ENCODE assay signal across 25 mouse cellular contexts in genomic region chr19:44631356-44632007, GRCm38 (mm10).
DNase-seq lines count a peak whose midpoint lies in the region; ATAC-seq and TF ChIP-seq lines count a peak whose summit lies in the region.
"Had no signal": no experiment of that assay in that cellular context is flagged by ENCODE, and none has a peak within 500 bp of the region (broad histone marks: within the 10 kb centered on the region; RNA-seq: fewer than 3 reads in every experiment).

No protein-coding gene starts in this region.

- peaks cover 13% of the 10 kb centered on the region for H3K4me1 ChIP-seq in hindbrain, embryonic 14.5 days (replicated peaks; ENCODE audit: control insufficient read depth, insufficient read depth, low read length)
- H3K4me1 ChIP-seq in hindbrain, embryonic 11.5 days (replicated peaks; ENCODE audit: control insufficient read depth, insufficient read depth, low read length), result no peaks in the 10 kb centered on the region
- no peaks in the 10 kb centered on the region for H3K4me1 ChIP-seq in hindbrain, postnatal 0 days (ENCODE audit: insufficient read depth, low read length)
- peaks cover 36% of the 10 kb centered on the region for H3K4me1 ChIP-seq in kidney, embryonic 15.5 days
- H3K4me1 ChIP-seq: embryonic facial prominence, embryonic 12.5 days; heart, embryonic 13.5 days; liver, embryonic 13.5 days; stomach, embryonic 15.5 days had no signal

- no peak overlapping the region for H3K4me2 ChIP-seq in hindbrain, embryonic 14.5 days (replicated peaks)
- H3K4me2 ChIP-seq in hindbrain, embryonic 11.5 days (replicated peaks; ENCODE audit: low read depth, low read length), result no peak overlapping the region
- no peak overlapping the region for H3K4me2 ChIP-seq in hindbrain, postnatal 0 days (ENCODE audit: low read depth, low read length)
- peak overlapping the region; percentile 47 for H3K4me2 ChIP-seq in kidney, embryonic 15.5 days
- H3K4me2 ChIP-seq: embryonic facial prominence, embryonic 12.5 days; heart, embryonic 13.5 days; liver, embryonic 13.5 days; lung, embryonic 14.5 days; stomach, embryonic 15.5 days had no signal

- peak overlapping the region; percentile 57 for H3K27ac ChIP-seq in hindbrain, embryonic 14.5 days
- no peak overlapping the region for H3K27ac ChIP-seq in hindbrain, embryonic 11.5 days (ENCODE audit: low read depth, low read length)
- H3K27ac ChIP-seq in hindbrain, postnatal 0 days, result no peak overlapping the region
- peak overlapping the region; percentile 93 for H3K27ac ChIP-seq in kidney, embryonic 15.5 days
- H3K27ac ChIP-seq: embryonic facial prominence, embryonic 12.5 days; heart, embryonic 13.5 days; left cerebral cortex, adult 2 months; liver, embryonic 13.5 days; stomach, embryonic 15.5 days had no signal

- no peak for ATAC-seq in hindbrain, embryonic 14.5 days (ENCODE audit: low FRiP score)
- ATAC-seq in hindbrain, embryonic 11.5 days (ENCODE audit: low FRiP score), result no peak
- ATAC-seq in hindbrain, postnatal 0 days, result no peak
- ATAC-seq in kidney, embryonic 15.5 days (replicated peaks; ENCODE audit: low FRiP score), result peak; percentile 81
- ATAC-seq: forebrain, embryonic 14.5 days; intestine, embryonic 16.5 days had no signal

- no peaks in the 10 kb centered on the region for H3K9me3 ChIP-seq in hindbrain, embryonic 14.5 days (ENCODE audit: control insufficient read depth, low read length)
- no peaks in the 10 kb centered on the region for H3K9me3 ChIP-seq in hindbrain, embryonic 11.5 days (ENCODE audit: control insufficient read depth, low read length)
- H3K9me3 ChIP-seq in hindbrain, postnatal 0 days (ENCODE audit: low read length), result no peaks in the 10 kb centered on the region
- H3K9me3 ChIP-seq in kidney, embryonic 15.5 days (replicated peaks), result no peaks in the 10 kb centered on the region
- H3K9me3 ChIP-seq: embryonic facial prominence, embryonic 12.5 days; G1E; heart, embryonic 13.5 days; liver, embryonic 13.5 days; stomach, embryonic 15.5 days had no signal

- no peak for TF ChIP-seq CTCF in hindbrain, postnatal 0 days (IDR thresholded peaks at IDR 0.05; ENCODE audit: low read depth)

- 75% methylated on average over 19 of the region's 19 CpGs for WGBS in hindbrain, embryonic 14.5 days
- 82% methylated on average over 19 of the region's 19 CpGs for WGBS in hindbrain, embryonic 11.5 days
- 73% methylated on average over 19 of the region's 19 CpGs for WGBS in hindbrain, postnatal 0 days
- 26% methylated on average over 19 of the region's 19 CpGs for WGBS in kidney, embryonic 15.5 days

- no peaks in the 10 kb centered on the region; the same call in 1 of the 2 replicates for H3K27me3 ChIP-seq in hindbrain, embryonic 14.5 days (ENCODE audit: control insufficient read depth, insufficient read depth, low read length)
- H3K27me3 ChIP-seq in hindbrain, embryonic 11.5 days (ENCODE audit: control insufficient read depth, insufficient read depth, low read length), result no peaks in the 10 kb centered on the region
- no peaks in the 10 kb centered on the region for H3K27me3 ChIP-seq in hindbrain, postnatal 0 days (ENCODE audit: insufficient read depth, low read length)
- peaks cover 12% of the 10 kb centered on the region; the same call in 1 of the 2 replicates for H3K27me3 ChIP-seq in kidney, embryonic 15.5 days

- H3K36me3 ChIP-seq in hindbrain, embryonic 14.5 days (replicated peaks; ENCODE audit: control insufficient read depth, insufficient read depth), result no peaks in the 10 kb centered on the region
- H3K36me3 ChIP-seq in hindbrain, embryonic 11.5 days (ENCODE audit: control insufficient read depth, insufficient read depth, low read length), result no peaks in the 10 kb centered on the region
- no peaks in the 10 kb centered on the region for H3K36me3 ChIP-seq in hindbrain, postnatal 0 days (ENCODE audit: insufficient read depth, low read length)
- H3K36me3 ChIP-seq in kidney, embryonic 15.5 days, result no peaks in the 10 kb centered on the region
- H3K36me3 ChIP-seq: embryonic facial prominence, embryonic 12.5 days; G1E; heart, embryonic 13.5 days; liver, embryonic 13.5 days; stomach, embryonic 15.5 days had no signal

- H3K9ac ChIP-seq in hindbrain, embryonic 14.5 days, result no peak overlapping the region
- no peak overlapping the region for H3K9ac ChIP-seq in hindbrain, embryonic 11.5 days (ENCODE audit: low read depth, low read length)
- H3K9ac ChIP-seq in hindbrain, postnatal 0 days (replicated peaks; ENCODE audit: low read length), result no peak overlapping the region
- H3K9ac ChIP-seq in kidney, embryonic 15.5 days, result no peak overlapping the region
- H3K9ac ChIP-seq: embryonic facial prominence, embryonic 12.5 days; heart, embryonic 13.5 days; liver, embryonic 13.5 days; lung, embryonic 14.5 days; stomach, embryonic 15.5 days had no signal

- DNase-seq in hindbrain, embryonic 14.5 days (ENCODE audit: low spot score), result no peak
- DNase-seq in hindbrain, embryonic 11.5 days (ENCODE audit: low spot score), result no peak
- DNase-seq in hindbrain, postnatal 0 days (ENCODE audit: low spot score), result peak; percentile 38
- DNase-seq in kidney, postnatal 4 days, result peak; percentile 43 to 68
- DNase-seq in urinary bladder, postnatal 25 days (ENCODE audit: low spot score), result no peak
- DNase-seq in testis, postnatal 14 days (ENCODE audit: low spot score), result no peak
- no peak for DNase-seq in spleen, postnatal 4 days (ENCODE audit: low spot score in 2 of 2)
- DNase-seq: cerebellum, adult 8-10 months; gastrocnemius, postnatal 14 days; heart, adult 18-20 months; heart, postnatal 4 days; left cerebral cortex, postnatal 4 days; liver, embryonic 13.5 days; lung, embryonic 14.5 days; lung, postnatal 4 days; right cerebral cortex, postnatal 14 days had no signal

- no peak overlapping the region for H3K4me3 ChIP-seq in hindbrain, embryonic 14.5 days (replicated peaks; ENCODE audit: low read length)
- H3K4me3 ChIP-seq in hindbrain, embryonic 11.5 days (ENCODE audit: low read depth, low read length), result no peak overlapping the region
- H3K4me3 ChIP-seq in hindbrain, postnatal 0 days (ENCODE audit: low read length), result no peak overlapping the region
- 0 out of 2 replicates have a peak overlapping the region, but pooled peaks have one; percentile 1 for H3K4me3 ChIP-seq in kidney, embryonic 15.5 days (replicated peaks)
- H3K4me3 ChIP-seq: embryonic facial prominence, embryonic 12.5 days; erythroblast, embryonic 14.5 days; heart, embryonic 13.5 days; left cerebral cortex, adult 2 months; liver, embryonic 13.5 days; stomach, embryonic 15.5 days had no signal

Comparison
In these comparisons a context has a peak if more than half of its experiments do, and no peak if none do; other contexts are left out.
1. DNase-seq: peak in hindbrain, postnatal 0 days (single experiment) and kidney, postnatal 4 days (2 of 2); none in hindbrain, embryonic 14.5 days (single experiment), hindbrain, embryonic 11.5 days (single experiment), urinary bladder, postnatal 25 days (single experiment), testis, postnatal 14 days (single experiment) and spleen, postnatal 4 days (0 of 2).
2. H3K27ac ChIP-seq: peak in hindbrain, embryonic 14.5 days (single experiment) and kidney, embryonic 15.5 days (single experiment); none in hindbrain, embryonic 11.5 days (single experiment) and hindbrain, postnatal 0 days (single experiment).